In the genomic region with DNA sequence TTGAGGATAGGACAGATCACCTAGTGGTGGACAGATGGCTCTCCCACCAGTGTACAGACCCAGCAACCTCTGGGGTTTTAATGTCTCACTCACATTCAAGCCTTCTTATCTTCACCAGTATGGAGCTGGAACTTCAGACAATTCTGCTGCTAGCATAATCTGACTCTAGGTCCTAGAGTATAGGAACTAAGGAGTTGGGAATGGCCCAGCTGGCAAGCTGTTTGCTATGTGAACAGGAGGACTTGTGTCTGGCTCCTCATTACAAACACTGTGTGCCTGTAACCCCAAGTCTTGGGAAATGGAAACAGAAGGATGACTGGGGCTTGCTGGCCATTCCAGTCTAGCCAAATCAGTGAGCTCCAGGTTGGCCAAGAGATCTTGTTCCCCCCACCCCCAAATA, we compare ENCODE assay signal across 31 mouse cellular contexts.
DNase-seq lines count a peak whose midpoint lies in the region; ATAC-seq and TF ChIP-seq lines count a peak whose summit lies in the region.
"Had no signal": no experiment of that assay in that cellular context is flagged by ENCODE, and none has a peak within 500 bp of the region (broad histone marks: within the 10 kb centered on the region; RNA-seq: fewer than 3 reads in every experiment).

No protein-coding gene starts in this region.

- no peak overlapping the region for H3K4me3 ChIP-seq in forebrain, postnatal 0 days (ENCODE audit: low read depth, low read length)
- H3K4me3 ChIP-seq: embryonic facial prominence, embryonic 13.5 days; forebrain, embryonic 10.5 days; forebrain, embryonic 15.5 days; gastrocnemius, adult 2 months; hindbrain, embryonic 10.5 days; hindbrain, embryonic 15.5 days; liver, embryonic 12.5 days; midbrain, embryonic 12.5 days; myocyte; neural tube, embryonic 12.5 days; stomach, embryonic 15.5 days had no signal

- H3K4me1 ChIP-seq in forebrain, postnatal 0 days (ENCODE audit: insufficient read depth): peaks cover 8% of the 10 kb centered on the region; the same call in 1 of the 2 replicates
- H3K4me1 ChIP-seq: liver, embryonic 12.5 days; midbrain, embryonic 12.5 days; neural tube, embryonic 12.5 days had no signal

- no peaks in the 10 kb centered on the region for H3K9me3 ChIP-seq in forebrain, postnatal 0 days (ENCODE audit: low read length)
- H3K9me3 ChIP-seq: embryonic facial prominence, embryonic 13.5 days; forebrain, embryonic 10.5 days; forebrain, embryonic 15.5 days; hindbrain, embryonic 10.5 days; hindbrain, embryonic 15.5 days; liver, embryonic 12.5 days; midbrain, embryonic 12.5 days; neural tube, embryonic 12.5 days; stomach, embryonic 15.5 days had no signal

- peak; percentile 36 to 40 for DNase-seq in kidney, postnatal 4 days
- DNase-seq in kidney, adult 18-20 months: no peak
- DNase-seq in NIH3T3 (ENCODE audit: low read depth) (peak; percentile 38), adipocyte (ENCODE audit: low spot score) (peak; percentile 28)
- peak; percentile 19 to 30 for DNase-seq in cerebellum, postnatal 14 days
- DNase-seq in embryo, embryonic 9.5 days (ENCODE audit: extremely low spot score): no peak
- DNase-seq in forebrain, postnatal 0 days: no peak
- no peak for DNase-seq in layer of hippocampus, adult 9-11 months
- DNase-seq: adrenal gland, adult 8-10 months; B cell, adult 2 months; embryo, embryonic 11 days; gastrocnemius, adult 2 months; heart, postnatal 14 days; kidney, adult 2 months; kidney, postnatal 36 days; layer of hippocampus, postnatal 36 days; left cerebral cortex, postnatal 4 days; liver, postnatal 0 days; right cerebral cortex, postnatal 14 days had no signal

- TF ChIP-seq CTCF in forebrain, postnatal 0 days (IDR thresholded peaks at IDR 0.05; ENCODE audit: low read depth): no peak

- ATAC-seq in forebrain, postnatal 0 days: no peak
- ATAC-seq: activated CD4-positive, CD25-positive, alpha-beta regulatory T cell, adult 4 months; forebrain, embryonic 15.5 days; inflammation-experienced regulatory T-cells, adult 6 months; liver, embryonic 12.5 days; liver, postnatal 0 days had no signal

- no peak overlapping the region for H3K4me2 ChIP-seq in forebrain, postnatal 0 days (ENCODE audit: low read depth)
- H3K4me2 ChIP-seq: embryonic facial prominence, embryonic 13.5 days; forebrain, embryonic 15.5 days; hindbrain, embryonic 15.5 days; liver, embryonic 12.5 days; midbrain, embryonic 12.5 days; neural tube, embryonic 12.5 days; stomach, embryonic 15.5 days had no signal

- H3K36me3 ChIP-seq in forebrain, postnatal 0 days (ENCODE audit: insufficient read depth): no peaks in the 10 kb centered on the region; the same call in 1 of the 2 replicates
- H3K36me3 ChIP-seq: embryonic facial prominence, embryonic 13.5 days; forebrain, embryonic 10.5 days; forebrain, embryonic 15.5 days; hindbrain, embryonic 10.5 days; hindbrain, embryonic 15.5 days; liver, embryonic 12.5 days; midbrain, embryonic 12.5 days; neural tube, embryonic 12.5 days; stomach, embryonic 15.5 days had no signal

- no peak overlapping the region for H3K27ac ChIP-seq in forebrain, postnatal 0 days (ENCODE audit: low read depth, low read length)
- H3K27ac ChIP-seq: embryonic facial prominence, embryonic 13.5 days; forebrain, embryonic 10.5 days; forebrain, embryonic 15.5 days; gastrocnemius, adult 2 months; hindbrain, embryonic 10.5 days; hindbrain, embryonic 15.5 days; liver, embryonic 12.5 days; midbrain, embryonic 12.5 days; neural tube, embryonic 12.5 days; stomach, embryonic 15.5 days had no signal

- H3K9ac ChIP-seq in forebrain, postnatal 0 days: no peak overlapping the region
- H3K9ac ChIP-seq: embryonic facial prominence, embryonic 13.5 days; forebrain, embryonic 15.5 days; hindbrain, embryonic 15.5 days; liver, embryonic 12.5 days; liver, postnatal 0 days; midbrain, embryonic 12.5 days; neural tube, embryonic 12.5 days; stomach, embryonic 15.5 days had no signal

- H3K27me3 ChIP-seq in forebrain, postnatal 0 days (ENCODE audit: insufficient read depth, low read length): no peaks in the 10 kb centered on the region
- H3K27me3 ChIP-seq: embryonic facial prominence, embryonic 13.5 days; forebrain, embryonic 15.5 days; hindbrain, embryonic 15.5 days; liver, embryonic 12.5 days; midbrain, embryonic 12.5 days; neural tube, embryonic 12.5 days; stomach, embryonic 15.5 days had no signal

Comparison
In these comparisons a context has a peak if more than half of its experiments do, and no peak if none do; other contexts are left out.
1. DNase-seq: peak in kidney, postnatal 4 days (2 of 2), NIH3T3 (single experiment), adipocyte (single experiment) and cerebellum, postnatal 14 days (2 of 2); none in kidney, adult 18-20 months (single experiment), embryo, embryonic 9.5 days (single experiment), forebrain, postnatal 0 days (single experiment) and layer of hippocampus, adult 9-11 months (single experiment).